Mouse (Mus musculus) layer of hippocampus, postnatal 25 days (tissue): Measurements from ENCODE around the gene Ostm1. TPM values are rescaled to one million over a fixed set of nuclear protein-coding genes. Genes with fewer than 3 reads are reported as not detected.

ENCODE experiments used
- DNase-seq, 2 experiments: peaks; one replicate each; pipeline ENCODE4 v3.0.0; 2022; ENCODE audit warnings: mixed read lengths in 2 of 2, low spot score in 1 of 2; ENCODE audit errors: extremely low spot score in 1 of 2
- total RNA-seq, 2 experiments: library from RNA; stranded (reverse); gene quantifications; 2 replicates each; pipeline ENCODE4 v1.2.3; 2021

Gene Ostm1
- total RNA-seq, 2 experiments from 2014 or later, result 54.3 to 56.1 TPM

DNA sequence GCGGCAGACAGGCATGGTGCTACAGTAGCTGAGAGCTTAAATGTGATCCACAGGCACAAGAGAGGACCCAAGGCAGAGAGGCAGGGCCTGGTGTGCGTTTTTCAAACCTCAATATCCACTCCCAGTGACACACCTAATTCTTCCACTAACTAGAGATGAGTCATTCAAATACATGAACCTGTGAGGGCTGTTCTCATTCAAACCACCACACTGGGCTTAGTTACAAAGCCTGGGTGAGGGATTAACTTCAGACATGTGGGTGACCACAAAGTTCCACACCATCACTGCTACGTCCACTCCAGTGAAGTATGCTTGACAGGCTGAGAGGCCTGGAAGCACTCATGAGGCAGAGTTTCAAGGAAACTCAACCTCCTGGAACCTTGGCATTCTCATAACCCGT, 86.3 kb downstream of the Ostm1 start:
- no peak for DNase-seq

DNA sequence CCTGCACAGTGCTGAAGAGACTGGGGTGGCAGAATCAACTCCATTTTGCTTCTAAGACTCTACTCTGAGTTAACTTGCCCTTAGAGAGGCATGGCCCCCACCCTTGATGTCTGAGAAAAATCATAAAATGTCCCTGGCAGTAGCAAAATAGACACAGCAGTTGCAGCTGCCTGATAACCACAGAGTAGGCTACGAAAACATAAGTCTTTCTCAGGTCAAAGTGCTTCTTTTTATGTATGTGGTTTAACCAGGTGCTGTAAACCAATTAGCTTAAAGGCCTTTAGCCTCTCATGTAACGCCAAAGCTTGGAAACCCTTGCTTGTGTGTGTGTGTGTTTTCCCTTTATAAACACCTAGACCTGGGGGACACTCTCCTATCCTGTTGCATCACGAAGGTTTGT, 89.2 kb downstream of the Ostm1 start:
- no peak for DNase-seq

- no peak for DNase-seq
Measured at GRCm38 (mm10) chr10:42675571-42675970, 91.9 kb downstream of the Ostm1 start.

GRCm38 (mm10) chr10:42678331-42678730, 94.7 kb downstream of the Ostm1 start:
- no peak for DNase-seq

GRCm38 (mm10) chr10:42678755-42679364, 95.2 kb downstream of the Ostm1 start:
- DNase-seq, result peak; percentile 83 to 89

GRCm38 (mm10) chr10:42679586-42679985, 96.0 kb downstream of the Ostm1 start:
- no peak for DNase-seq

GRCm38 (mm10) chr10:42680582-42681001, 97.0 kb downstream of the Ostm1 start:
- no peak for DNase-seq

DNA sequence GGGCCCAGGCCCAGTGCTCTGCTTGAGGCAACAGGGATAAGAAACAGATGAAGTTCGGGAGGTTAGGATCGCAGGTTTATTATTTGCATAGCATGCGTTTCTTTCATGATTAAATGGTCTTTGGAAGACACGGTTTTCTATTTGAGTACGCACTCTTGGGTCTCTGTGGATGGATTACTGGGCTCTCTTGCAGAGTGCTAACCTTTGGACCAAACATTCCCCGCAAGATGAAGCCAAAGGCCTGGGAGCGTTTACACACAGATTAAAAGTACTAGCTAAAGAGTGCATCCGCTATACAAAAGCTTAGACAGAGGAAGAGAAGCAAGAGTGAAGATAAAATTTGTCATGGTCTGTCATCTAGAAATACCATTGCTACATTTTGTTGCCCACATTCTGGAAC, 98.8 kb downstream of the Ostm1 start:
- no peak for DNase-seq

DNA sequence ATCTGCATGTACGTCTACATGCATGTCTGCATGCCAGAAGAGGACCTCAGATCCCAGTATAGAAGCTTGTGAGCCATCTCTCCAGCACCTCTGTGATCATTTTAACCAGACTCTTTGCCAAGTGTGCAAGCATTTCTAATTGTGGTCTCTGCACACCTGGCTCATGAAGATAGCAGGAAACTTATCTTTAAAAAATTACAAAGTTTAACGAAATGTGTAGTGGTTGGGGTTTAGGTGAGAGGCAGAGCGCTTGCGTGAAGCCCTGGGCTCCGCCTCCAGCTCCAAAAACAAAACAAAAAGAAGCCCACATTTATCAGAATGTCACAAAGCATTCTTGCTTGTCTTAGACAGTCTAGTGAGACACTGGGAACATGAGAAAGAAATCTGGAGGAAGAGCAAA, 104.3 kb downstream of the Ostm1 start:
- DNase-seq, result no peak

- DNase-seq, result no peak
Measured at GRCm38 (mm10) chr10:42689694-42690093, 106.1 kb downstream of the Ostm1 start.

GRCm38 (mm10) chr10:42690233-42691028, 106.8 kb downstream of the Ostm1 start:
- no peak for DNase-seq

- DNase-seq, result no peak
Measured at GRCm38 (mm10) chr10:42691051-42691450, 107.4 kb downstream of the Ostm1 start.

DNA sequence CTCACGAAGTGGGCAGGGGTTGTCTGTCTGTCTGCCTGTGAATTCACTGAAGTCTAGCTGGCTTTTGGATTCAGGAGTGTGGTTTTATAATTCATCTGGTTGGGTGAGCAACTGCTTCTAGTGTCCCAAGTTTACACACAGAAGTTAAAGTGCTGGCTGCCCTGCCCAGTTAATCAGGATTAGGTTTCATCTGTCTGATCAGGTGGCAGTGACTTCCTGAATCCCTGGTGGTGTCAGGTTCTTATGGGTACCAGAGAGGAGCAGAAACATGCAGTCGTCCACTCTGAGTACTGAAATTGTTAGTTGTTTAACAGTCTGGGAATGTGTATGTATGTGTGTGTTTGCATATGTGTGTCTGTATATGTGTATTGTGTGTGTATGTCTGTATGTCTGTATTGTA, 108.5 kb downstream of the Ostm1 start:
- DNase-seq, result no peak

DNA sequence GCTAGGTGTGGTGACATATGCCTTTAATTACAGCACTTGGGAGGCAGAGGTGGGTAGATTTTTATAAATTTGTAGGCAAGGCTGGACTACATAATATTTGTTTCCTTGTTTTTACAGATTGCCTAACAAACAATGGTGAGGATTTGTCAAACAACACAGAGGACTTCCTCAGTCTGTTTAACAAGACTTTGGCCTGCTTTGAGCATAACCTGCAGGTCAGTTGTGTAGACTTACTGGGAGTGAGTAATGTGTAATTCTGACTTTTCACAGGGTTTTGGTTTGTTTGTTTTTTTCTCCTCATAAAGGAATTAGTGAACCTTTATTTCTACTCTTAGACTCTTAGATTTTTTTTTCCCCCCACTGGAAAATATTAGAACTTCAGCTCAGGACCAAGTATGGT, 109.2 kb downstream of the Ostm1 start:
- no peak for DNase-seq

DNA sequence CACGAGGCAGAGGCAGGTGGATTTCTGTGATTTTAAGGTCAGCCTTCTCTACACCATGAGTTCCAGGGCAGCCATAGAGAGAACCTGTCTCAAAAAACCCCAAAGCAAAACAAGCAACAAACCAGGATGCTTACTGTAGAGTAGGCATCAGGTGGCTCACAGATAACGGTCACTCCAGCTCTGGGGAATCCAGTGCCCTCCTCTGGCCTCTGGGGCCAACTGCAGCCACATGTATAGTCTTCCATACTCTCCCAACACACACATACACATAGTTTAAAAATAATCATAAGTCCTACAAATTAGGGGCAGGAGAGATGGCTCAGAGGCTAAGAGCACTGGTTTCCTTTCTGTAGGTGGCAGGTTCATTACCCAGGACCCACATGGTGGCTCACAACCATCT, 109.9 kb downstream of the Ostm1 start:
- DNase-seq, result no peak

- no peak for DNase-seq
Measured at GRCm38 (mm10) chr10:42696361-42696760, 112.7 kb downstream of the Ostm1 start.

DNA sequence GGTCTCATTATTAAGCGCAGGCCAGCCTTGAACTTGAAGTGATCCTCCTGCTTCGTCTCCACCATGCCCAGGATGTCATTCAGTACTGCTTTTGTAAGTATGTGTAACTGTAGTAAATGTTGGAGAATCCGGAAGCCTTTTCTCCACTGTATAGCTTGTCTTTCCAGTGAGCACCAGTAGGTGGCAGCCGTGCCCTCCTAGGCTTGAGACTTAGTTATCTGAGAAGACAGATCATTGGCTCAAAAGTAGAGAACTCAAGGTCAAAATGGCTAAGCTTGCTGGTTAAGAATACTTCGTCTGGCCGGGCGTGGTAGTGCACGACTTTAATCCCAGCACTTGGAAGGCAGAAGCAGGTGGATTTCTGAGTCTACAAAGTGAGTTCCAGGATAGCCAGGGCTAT, 113.4 kb downstream of the Ostm1 start:
- DNase-seq, result peak; percentile 57 to 90

GRCm38 (mm10) chr10:42698375-42698774, 114.8 kb downstream of the Ostm1 start:
- no peak for DNase-seq

- no peak for DNase-seq
Measured at GRCm38 (mm10) chr10:42698994-42699393, 115.4 kb downstream of the Ostm1 start.

- no peak for DNase-seq
Measured at GRCm38 (mm10) chr10:42702111-42702510, 118.5 kb downstream of the Ostm1 start.

DNA sequence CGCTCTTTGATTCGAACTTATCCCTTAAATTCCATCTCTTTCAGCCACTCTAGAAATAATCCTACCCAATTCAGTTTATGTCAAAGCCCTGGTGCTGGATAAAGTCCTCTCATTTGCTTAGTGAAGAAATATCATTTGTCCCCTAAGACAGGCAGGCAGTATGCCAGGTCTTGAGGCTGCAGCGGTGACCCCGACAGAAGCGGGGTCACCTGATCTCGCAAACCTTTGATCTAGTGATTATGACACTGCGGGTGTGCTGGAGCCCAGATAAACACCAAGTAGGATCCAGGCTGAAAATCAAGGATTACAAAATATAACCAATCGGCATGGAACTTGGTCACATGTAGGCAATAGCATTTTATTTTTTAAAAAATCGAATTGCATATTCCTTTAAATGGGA, 131.1 kb downstream of the Ostm1 start:
- DNase-seq, result no peak

DNA sequence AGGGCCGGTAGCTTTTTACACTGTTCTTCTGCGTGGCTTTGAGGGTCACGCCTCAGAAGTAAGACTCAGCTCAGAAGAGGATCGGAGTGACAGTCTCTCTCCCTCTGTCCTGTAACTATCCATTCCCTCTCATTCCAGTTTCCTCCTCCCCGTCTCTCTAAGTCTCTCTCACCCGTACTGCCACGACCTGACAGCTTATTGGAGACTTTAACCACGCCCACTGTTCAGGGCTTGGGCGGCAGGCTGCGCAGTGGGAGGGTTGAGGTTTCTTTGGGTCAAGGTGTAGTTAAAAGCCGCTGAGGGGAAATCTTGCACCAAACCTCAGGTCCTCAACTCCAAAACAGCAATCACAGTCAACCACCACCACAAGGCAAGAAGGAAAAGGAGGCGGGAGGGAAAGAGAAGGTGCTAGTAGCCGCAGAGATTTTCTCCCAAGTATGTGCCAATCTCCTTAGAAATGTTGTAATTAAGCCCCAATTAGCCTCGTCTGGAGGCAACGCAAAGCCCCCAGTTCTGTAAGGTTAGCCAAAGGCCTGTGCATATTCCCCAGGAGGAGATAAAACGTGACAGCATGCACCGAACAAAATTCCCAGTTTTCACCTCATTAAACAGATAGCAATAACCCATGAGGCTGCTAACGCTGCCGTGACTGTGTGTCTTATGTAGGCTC, 131.9 kb downstream of the Ostm1 start:
- DNase-seq, result no peak
